Comparison of ENCODE assay signal across 20 mouse cellular contexts in genomic region chr8:70247841-70248240, GRCm38 (mm10). TPM values are rescaled to one million over a fixed set of nuclear protein-coding genes. Genes with fewer than 3 reads are reported as not detected.
DNase-seq lines count a peak whose midpoint lies in the region; ATAC-seq lines count a peak whose summit lies in the region.
"Had no signal": no experiment of that assay in that cellular context is flagged by ENCODE, and none has a peak within 500 bp of the region (broad histone marks: within the 10 kb centered on the region; RNA-seq: fewer than 3 reads in every experiment).

No protein-coding gene starts in this region.

- no peak for DNase-seq in hindbrain, embryonic 14.5 days (ENCODE audit: low spot score)
- no peak for DNase-seq in midbrain, embryonic 10.5 days (ENCODE audit: low spot score)
- peak; percentile 70 for DNase-seq in retina, postnatal 7 days (ENCODE audit: low read depth, low spot score)
- no peak for DNase-seq in right cerebral cortex, adult 2 months (ENCODE audit: low spot score in 2 of 2)
- DNase-seq: adrenal gland, postnatal 14 days; cerebellum, adult 2 months; cerebellum, postnatal 14 days; embryo, embryonic 11 days; gastrocnemius, postnatal 14 days had no signal

- peaks cover 23% of the 10 kb centered on the region for H3K4me1 ChIP-seq in hindbrain, embryonic 13.5 days (replicated peaks)
- peaks cover 9% of the 10 kb centered on the region for H3K4me1 ChIP-seq in hindbrain, embryonic 14.5 days (replicated peaks; ENCODE audit: control insufficient read depth, insufficient read depth, low read length)
- peaks cover 39% of the 10 kb centered on the region for H3K4me1 ChIP-seq in midbrain, embryonic 13.5 days (replicated peaks)
- H3K4me1 ChIP-seq in midbrain, embryonic 10.5 days = no peaks in the 10 kb centered on the region
- peaks cover 15% of the 10 kb centered on the region for H3K4me1 ChIP-seq in midbrain, embryonic 16.5 days (ENCODE audit: control insufficient read depth, insufficient read depth, low read length)
- H3K4me1 ChIP-seq: embryonic facial prominence, embryonic 12.5 days; heart, embryonic 12.5 days; hindbrain, embryonic 10.5 days had no signal

- H3K9me3 ChIP-seq in hindbrain, embryonic 13.5 days = no peaks in the 10 kb centered on the region
- H3K9me3 ChIP-seq in hindbrain, embryonic 14.5 days (ENCODE audit: control insufficient read depth, low read length) = no peaks in the 10 kb centered on the region
- H3K9me3 ChIP-seq in midbrain, embryonic 13.5 days = no peaks in the 10 kb centered on the region
- no peaks in the 10 kb centered on the region for H3K9me3 ChIP-seq in midbrain, embryonic 10.5 days (replicated peaks)
- H3K9me3 ChIP-seq in midbrain, embryonic 16.5 days (replicated peaks; ENCODE audit: control insufficient read depth, low read length, poor library complexity, severe bottlenecking) = no peaks in the 10 kb centered on the region
- H3K9me3 ChIP-seq: embryonic facial prominence, embryonic 12.5 days; forebrain, embryonic 12.5 days; heart, embryonic 12.5 days; hindbrain, embryonic 10.5 days had no signal

- no peaks in the 10 kb centered on the region for H3K27me3 ChIP-seq in hindbrain, embryonic 13.5 days
- H3K27me3 ChIP-seq in hindbrain, embryonic 14.5 days (ENCODE audit: control insufficient read depth, insufficient read depth, low read length) = no peaks in the 10 kb centered on the region
- no peaks in the 10 kb centered on the region for H3K27me3 ChIP-seq in midbrain, embryonic 13.5 days
- H3K27me3 ChIP-seq in midbrain, embryonic 10.5 days (ENCODE audit: low read depth, poor library complexity, severe bottlenecking) = no peaks in the 10 kb centered on the region
- no peaks in the 10 kb centered on the region for H3K27me3 ChIP-seq in midbrain, embryonic 16.5 days (ENCODE audit: control insufficient read depth, insufficient read depth, low read depth, low read length)
- H3K27me3 ChIP-seq: CH12.LX; embryonic facial prominence, embryonic 12.5 days; forebrain, embryonic 12.5 days; heart, embryonic 12.5 days; Patski had no signal

- H3K9ac ChIP-seq in hindbrain, embryonic 13.5 days = peak overlapping the region; percentile 35; the same call in 1 of the 2 replicates
- no peak overlapping the region for H3K9ac ChIP-seq in hindbrain, embryonic 14.5 days
- H3K9ac ChIP-seq in midbrain, embryonic 13.5 days (replicated peaks) = no peak overlapping the region
- no peak overlapping the region for H3K9ac ChIP-seq in midbrain, embryonic 16.5 days (ENCODE audit: low read depth, low read length)
- H3K9ac ChIP-seq: embryonic facial prominence, embryonic 12.5 days; forebrain, embryonic 12.5 days; heart, embryonic 12.5 days had no signal

- no peak overlapping the region for H3K4me2 ChIP-seq in hindbrain, embryonic 13.5 days
- H3K4me2 ChIP-seq in hindbrain, embryonic 14.5 days (replicated peaks) = no peak overlapping the region
- H3K4me2 ChIP-seq in midbrain, embryonic 13.5 days (replicated peaks) = no peak overlapping the region
- H3K4me2 ChIP-seq in midbrain, embryonic 16.5 days (ENCODE audit: low read length) = no peak overlapping the region
- H3K4me2 ChIP-seq: embryonic facial prominence, embryonic 12.5 days; forebrain, embryonic 12.5 days; heart, embryonic 12.5 days had no signal

- H3K36me3 ChIP-seq in hindbrain, embryonic 13.5 days = peaks cover 93% of the 10 kb centered on the region
- H3K36me3 ChIP-seq in hindbrain, embryonic 14.5 days (replicated peaks; ENCODE audit: control insufficient read depth, insufficient read depth) = peaks cover 98% of the 10 kb centered on the region
- peaks cover 85% of the 10 kb centered on the region for H3K36me3 ChIP-seq in midbrain, embryonic 13.5 days
- peaks cover 98% of the 10 kb centered on the region for H3K36me3 ChIP-seq in midbrain, embryonic 10.5 days
- peaks cover 40% of the 10 kb centered on the region for H3K36me3 ChIP-seq in midbrain, embryonic 16.5 days (ENCODE audit: control insufficient read depth, insufficient read depth, low read length)

- no peak for ATAC-seq in hindbrain, embryonic 13.5 days (ENCODE audit: low FRiP score)
- ATAC-seq in hindbrain, embryonic 14.5 days (ENCODE audit: low FRiP score) = no peak
- peak; percentile 34; the same call in 1 of the 2 replicates for ATAC-seq in midbrain, embryonic 13.5 days
- no peak for ATAC-seq in midbrain, embryonic 16.5 days
- ATAC-seq: activated CD4-positive, CD25-positive, alpha-beta regulatory T cell, adult 4 months; forebrain, embryonic 16.5 days; Patski had no signal

- H3K4me3 ChIP-seq in hindbrain, embryonic 13.5 days = no peak overlapping the region
- no peak overlapping the region for H3K4me3 ChIP-seq in hindbrain, embryonic 14.5 days (replicated peaks; ENCODE audit: low read length)
- no peak overlapping the region for H3K4me3 ChIP-seq in midbrain, embryonic 13.5 days (replicated peaks)
- H3K4me3 ChIP-seq in midbrain, embryonic 10.5 days = no peak overlapping the region
- no peak overlapping the region for H3K4me3 ChIP-seq in midbrain, embryonic 16.5 days (ENCODE audit: low read depth, low read length)
- H3K4me3 ChIP-seq: embryonic facial prominence, embryonic 12.5 days; forebrain, embryonic 12.5 days; heart, embryonic 12.5 days; hindbrain, embryonic 10.5 days had no signal

- 94% methylated on average over 3 of the region's 3 CpGs for WGBS in hindbrain, embryonic 13.5 days
- WGBS in hindbrain, embryonic 14.5 days = 86% methylated on average over 3 of the region's 3 CpGs
- WGBS in midbrain, embryonic 13.5 days = 68% methylated on average over 3 of the region's 3 CpGs
- WGBS in midbrain, embryonic 10.5 days = 85% methylated on average over 3 of the region's 3 CpGs
- WGBS in midbrain, embryonic 16.5 days = 48% methylated on average over 3 of the region's 3 CpGs

- H3K27ac ChIP-seq in hindbrain, embryonic 13.5 days = no peak overlapping the region
- no peak overlapping the region for H3K27ac ChIP-seq in hindbrain, embryonic 14.5 days
- no peak overlapping the region for H3K27ac ChIP-seq in midbrain, embryonic 13.5 days
- no peak overlapping the region for H3K27ac ChIP-seq in midbrain, embryonic 10.5 days (replicated peaks)
- 0 out of 2 replicates have a peak overlapping the region, but pooled peaks have one; percentile 23 for H3K27ac ChIP-seq in midbrain, embryonic 16.5 days (ENCODE audit: low read length)
- H3K27ac ChIP-seq: embryonic facial prominence, embryonic 12.5 days; forebrain, embryonic 12.5 days; hindbrain, embryonic 10.5 days had no signal

RNA-seq across cellular contexts. Expression of gene Armc6, which starts 13.6 kb away (rescaled TPM):
- 79.1 and 89.7 TPM in 2 replicates for polyA plus RNA-seq in hindbrain, embryonic 13.5 days (2015; fragmentation: Nextera tagmentation; extraction: Ambion mirVana)
- polyA plus RNA-seq in hindbrain, embryonic 14.5 days (2014; fragmentation: Nextera tagmentation; extraction: Ambion mirVana) = 97.6 and 102 TPM in 2 replicates
- polyA plus RNA-seq in midbrain, embryonic 13.5 days (2015; fragmentation: Nextera tagmentation; extraction: Ambion mirVana) = 74.2 and 77.6 TPM in 2 replicates
- polyA plus RNA-seq in midbrain, embryonic 10.5 days (2016; fragmentation: Nextera tagmentation; extraction: Ambion mirVana) = 35.7 and 38.8 TPM in 2 replicates
- polyA plus RNA-seq in midbrain, embryonic 16.5 days (2015; fragmentation: Nextera tagmentation; extraction: Ambion mirVana) = 116 and 133 TPM in 2 replicates

RNA-seq across cellular contexts. Expression of gene Sugp2, which starts 13.8 kb away (rescaled TPM):
- 72.1 and 81.8 TPM in 2 replicates for polyA plus RNA-seq in hindbrain, embryonic 13.5 days (2015; fragmentation: Nextera tagmentation; extraction: Ambion mirVana)
- polyA plus RNA-seq in hindbrain, embryonic 14.5 days (2014; fragmentation: Nextera tagmentation; extraction: Ambion mirVana) = 77.8 and 78.8 TPM in 2 replicates
- 84.2 and 86.0 TPM in 2 replicates for polyA plus RNA-seq in midbrain, embryonic 13.5 days (2015; fragmentation: Nextera tagmentation; extraction: Ambion mirVana)
- 57.6 and 62.4 TPM in 2 replicates for polyA plus RNA-seq in midbrain, embryonic 10.5 days (2016; fragmentation: Nextera tagmentation; extraction: Ambion mirVana)
- 104 TPM in 2 replicates for polyA plus RNA-seq in midbrain, embryonic 16.5 days (2015; fragmentation: Nextera tagmentation; extraction: Ambion mirVana)

RNA-seq across cellular contexts. Expression of gene Homer3, which starts 34.8 kb away (rescaled TPM):
- 47.0 TPM in 2 replicates for polyA plus RNA-seq in hindbrain, embryonic 13.5 days (2015; fragmentation: Nextera tagmentation; extraction: Ambion mirVana)
- 23.5 and 25.1 TPM in 2 replicates for polyA plus RNA-seq in hindbrain, embryonic 14.5 days (2014; fragmentation: Nextera tagmentation; extraction: Ambion mirVana)
- polyA plus RNA-seq in midbrain, embryonic 13.5 days (2015; fragmentation: Nextera tagmentation; extraction: Ambion mirVana) = 57.7 and 61.5 TPM in 2 replicates
- 102 and 111 TPM in 2 replicates for polyA plus RNA-seq in midbrain, embryonic 10.5 days (2016; fragmentation: Nextera tagmentation; extraction: Ambion mirVana)
- 26.3 and 29.9 TPM in 2 replicates for polyA plus RNA-seq in midbrain, embryonic 16.5 days (2015; fragmentation: Nextera tagmentation; extraction: Ambion mirVana)

RNA-seq across cellular contexts. Expression of gene Slc25a42, which starts 35.7 kb away (rescaled TPM):
- 5.3 and 5.4 TPM in 2 replicates for polyA plus RNA-seq in hindbrain, embryonic 13.5 days (2015; fragmentation: Nextera tagmentation; extraction: Ambion mirVana)
- 6.5 and 6.9 TPM in 2 replicates for polyA plus RNA-seq in hindbrain, embryonic 14.5 days (2014; fragmentation: Nextera tagmentation; extraction: Ambion mirVana)
- 4.3 and 4.4 TPM in 2 replicates for polyA plus RNA-seq in midbrain, embryonic 13.5 days (2015; fragmentation: Nextera tagmentation; extraction: Ambion mirVana)
- polyA plus RNA-seq in midbrain, embryonic 10.5 days (2016; fragmentation: Nextera tagmentation; extraction: Ambion mirVana) = 2.2 and 2.7 TPM in 2 replicates
- polyA plus RNA-seq in midbrain, embryonic 16.5 days (2015; fragmentation: Nextera tagmentation; extraction: Ambion mirVana) = 6.8 and 9.2 TPM in 2 replicates

RNA-seq across cellular contexts. Expression of gene Ddx49, which starts 54.4 kb away (rescaled TPM):
- 45.8 and 50.9 TPM in 2 replicates for polyA plus RNA-seq in hindbrain, embryonic 13.5 days (2015; fragmentation: Nextera tagmentation; extraction: Ambion mirVana)
- polyA plus RNA-seq in hindbrain, embryonic 14.5 days (2014; fragmentation: Nextera tagmentation; extraction: Ambion mirVana) = 41.8 and 42.5 TPM in 2 replicates
- polyA plus RNA-seq in midbrain, embryonic 13.5 days (2015; fragmentation: Nextera tagmentation; extraction: Ambion mirVana) = 50.0 and 54.6 TPM in 2 replicates
- 56.4 and 57.4 TPM in 2 replicates for polyA plus RNA-seq in midbrain, embryonic 10.5 days (2016; fragmentation: Nextera tagmentation; extraction: Ambion mirVana)
- polyA plus RNA-seq in midbrain, embryonic 16.5 days (2015; fragmentation: Nextera tagmentation; extraction: Ambion mirVana) = 40.3 and 45.0 TPM in 2 replicates
